Mouse (Mus musculus): Measurements from ENCODE around the gene Kctd21. TPM values are rescaled to one million over a fixed set of nuclear protein-coding genes. Genes with fewer than 3 reads are reported as not detected.

The Kctd21 gene
- polyA plus RNA-seq, 1 experiment, result 3.0 TPM

- H3K27me3 ChIP-seq (ENCODE audit: control insufficient read depth, insufficient read depth, low read length, poor library complexity, severe bottlenecking), result no peaks in the 10 kb centered on the region
- no peaks in the 10 kb centered on the region for H3K36me3 ChIP-seq (ENCODE audit: control insufficient read depth, insufficient read depth, low read length, poor library complexity, severe bottlenecking)
- H3K4me1 ChIP-seq (ENCODE audit: control insufficient read depth, insufficient read depth, low read length), result no peaks in the 10 kb centered on the region
- no peak overlapping the region for H3K4me3 ChIP-seq (ENCODE audit: low read depth, low read length)
- no peak overlapping the region for H3K9ac ChIP-seq (ENCODE audit: low read depth, poor library complexity, severe bottlenecking)
- no peak overlapping the region for H3K27ac ChIP-seq (ENCODE audit: insufficient read depth, low read length)
- no peaks in the 10 kb centered on the region for H3K9me3 ChIP-seq (replicated peaks; ENCODE audit: control insufficient read depth, insufficient read depth, low read length, poor library complexity, severe bottlenecking)
- TF ChIP-seq CTCF (IDR thresholded peaks at IDR 0.05; ENCODE audit: low read depth, low read length), result no peak
- TF ChIP-seq POLR2A (IDR thresholded peaks at IDR 0.05; ENCODE audit: insufficient read depth, low read length), result no peak
- no peak for TF ChIP-seq EP300 (IDR thresholded peaks at IDR 0.05; ENCODE audit: insufficient read depth, low read depth, low read length)
Measured at GRCm38 (mm10) chr7:97312856-97313255, 19.3 kb upstream of the Kctd21 start.

DNA sequence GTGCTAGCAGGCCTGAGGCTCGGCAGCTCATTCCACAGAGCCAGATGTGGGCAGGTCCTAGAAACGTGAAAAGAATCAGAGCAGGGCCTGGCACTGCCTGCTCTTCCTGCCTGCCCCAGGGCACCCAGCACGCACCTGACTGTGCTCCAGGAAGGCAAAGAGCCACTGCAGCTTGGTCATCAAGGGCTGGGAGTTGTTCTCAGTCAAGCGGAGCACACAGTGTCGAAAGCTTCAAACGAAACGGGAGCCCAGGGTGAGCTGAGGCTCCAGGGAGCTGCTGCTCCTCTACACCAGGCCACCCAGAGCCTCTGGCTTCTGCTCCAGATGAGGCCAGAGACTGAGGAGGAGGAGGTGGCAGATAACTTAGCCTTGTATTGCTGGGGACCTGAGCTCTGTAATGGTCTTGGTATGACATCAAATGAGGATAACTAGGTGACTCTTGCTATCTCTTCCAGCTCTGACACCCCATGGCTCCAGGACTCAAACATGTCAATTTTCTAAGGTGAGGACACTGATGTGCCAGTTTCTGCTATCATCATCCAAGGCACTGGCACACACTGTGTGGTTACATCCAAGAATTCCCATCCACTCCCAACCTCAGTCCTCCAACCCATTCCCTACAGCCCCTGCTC is 18.6 kb upstream of the Kctd21 start:
- Histone ChIP-seq H3K9ac (ENCODE audit: low read depth, poor library complexity, severe bottlenecking) (no peak overlapping the region), H3K4me3 (ENCODE audit: low read depth, low read length) (no peak overlapping the region), H3K9me3 (replicated peaks; ENCODE audit: control insufficient read depth, insufficient read depth, low read length, poor library complexity, severe bottlenecking) (no peaks in the 10 kb centered on the region), H3K27ac (ENCODE audit: insufficient read depth, low read length) (no peak overlapping the region), H3K27me3 (ENCODE audit: control insufficient read depth, insufficient read depth, low read length, poor library complexity, severe bottlenecking) (no peaks in the 10 kb centered on the region), H3K36me3 (ENCODE audit: control insufficient read depth, insufficient read depth, low read length, poor library complexity, severe bottlenecking) (no peaks in the 10 kb centered on the region), H3K4me1 (ENCODE audit: control insufficient read depth, insufficient read depth, low read length) (no peaks in the 10 kb centered on the region)
- TF ChIP-seq POLR2A (IDR thresholded peaks at IDR 0.05; ENCODE audit: insufficient read depth, low read length) (no peak), CTCF (IDR thresholded peaks at IDR 0.05; ENCODE audit: low read depth, low read length) (no peak), EP300 (IDR thresholded peaks at IDR 0.05; ENCODE audit: insufficient read depth, low read depth, low read length) (no peak)

DNA sequence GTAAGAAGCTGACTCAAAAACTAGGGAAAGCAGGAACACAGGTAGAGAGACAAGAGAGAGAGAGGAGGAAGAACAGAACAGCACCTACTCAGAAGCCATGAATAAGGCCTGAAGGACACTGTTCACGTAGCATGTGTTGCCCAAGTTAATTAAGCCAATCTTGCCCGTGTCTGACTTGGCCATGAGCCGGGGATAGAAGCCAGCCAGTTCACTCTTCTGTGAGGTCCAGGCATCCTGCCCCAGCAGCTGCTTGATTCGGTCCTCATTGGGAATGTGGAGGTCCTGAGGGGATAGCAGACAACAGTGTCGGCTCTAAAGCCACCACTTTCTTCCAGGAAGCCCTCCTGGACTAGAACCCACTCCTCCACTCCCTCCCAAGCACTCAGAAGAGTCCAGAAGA is 17.5 kb upstream of the Kctd21 start:
- no peaks in the 10 kb centered on the region for H3K27me3 ChIP-seq (ENCODE audit: control insufficient read depth, insufficient read depth, low read length, poor library complexity, severe bottlenecking)
- no peak for TF ChIP-seq CTCF (IDR thresholded peaks at IDR 0.05; ENCODE audit: low read depth, low read length)
- no peak for TF ChIP-seq EP300 (IDR thresholded peaks at IDR 0.05; ENCODE audit: insufficient read depth, low read depth, low read length)
- TF ChIP-seq POLR2A (IDR thresholded peaks at IDR 0.05; ENCODE audit: insufficient read depth, low read length), result no peak
- no peaks in the 10 kb centered on the region for H3K4me1 ChIP-seq (ENCODE audit: control insufficient read depth, insufficient read depth, low read length)
- H3K9ac ChIP-seq (ENCODE audit: low read depth, poor library complexity, severe bottlenecking), result no peak overlapping the region
- H3K9me3 ChIP-seq (replicated peaks; ENCODE audit: control insufficient read depth, insufficient read depth, low read length, poor library complexity, severe bottlenecking), result no peaks in the 10 kb centered on the region
- no peak overlapping the region for H3K27ac ChIP-seq (ENCODE audit: insufficient read depth, low read length)
- H3K36me3 ChIP-seq (ENCODE audit: control insufficient read depth, insufficient read depth, low read length, poor library complexity, severe bottlenecking), result no peaks in the 10 kb centered on the region
- no peak overlapping the region for H3K4me3 ChIP-seq (ENCODE audit: low read depth, low read length)

DNA sequence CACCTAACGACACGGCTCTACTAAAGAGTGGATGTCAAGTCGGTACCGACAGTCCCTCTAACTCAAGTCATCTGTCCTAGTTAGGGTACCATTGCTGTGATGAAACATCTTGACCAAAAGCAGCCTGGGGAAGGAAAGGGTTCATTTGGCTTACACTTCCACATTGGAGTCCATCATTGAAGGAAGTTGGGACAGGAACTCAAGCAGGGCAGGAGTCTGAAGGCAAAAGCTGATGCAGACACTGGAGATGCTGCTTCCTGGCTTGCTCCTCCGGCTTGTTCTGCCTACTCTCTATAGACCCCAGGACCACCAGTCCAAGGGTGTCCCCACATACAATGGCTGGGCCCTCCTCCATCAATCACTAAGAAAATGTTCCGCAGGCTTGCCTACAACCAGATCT is 16.5 kb upstream of the Kctd21 start:
- Histone ChIP-seq H3K27ac (ENCODE audit: insufficient read depth, low read length) (no peak overlapping the region), H3K27me3 (ENCODE audit: control insufficient read depth, insufficient read depth, low read length, poor library complexity, severe bottlenecking) (no peaks in the 10 kb centered on the region), H3K9me3 (replicated peaks; ENCODE audit: control insufficient read depth, insufficient read depth, low read length, poor library complexity, severe bottlenecking) (no peaks in the 10 kb centered on the region), H3K4me3 (ENCODE audit: low read depth, low read length) (no peak overlapping the region), H3K4me1 (ENCODE audit: control insufficient read depth, insufficient read depth, low read length) (no peaks in the 10 kb centered on the region), H3K36me3 (ENCODE audit: control insufficient read depth, insufficient read depth, low read length, poor library complexity, severe bottlenecking) (no peaks in the 10 kb centered on the region), H3K9ac (ENCODE audit: low read depth, poor library complexity, severe bottlenecking) (no peak overlapping the region)
- TF ChIP-seq POLR2A (IDR thresholded peaks at IDR 0.05; ENCODE audit: insufficient read depth, low read length) (no peak), EP300 (IDR thresholded peaks at IDR 0.05; ENCODE audit: insufficient read depth, low read depth, low read length) (no peak), CTCF (IDR thresholded peaks at IDR 0.05; ENCODE audit: low read depth, low read length) (no peak)

DNA sequence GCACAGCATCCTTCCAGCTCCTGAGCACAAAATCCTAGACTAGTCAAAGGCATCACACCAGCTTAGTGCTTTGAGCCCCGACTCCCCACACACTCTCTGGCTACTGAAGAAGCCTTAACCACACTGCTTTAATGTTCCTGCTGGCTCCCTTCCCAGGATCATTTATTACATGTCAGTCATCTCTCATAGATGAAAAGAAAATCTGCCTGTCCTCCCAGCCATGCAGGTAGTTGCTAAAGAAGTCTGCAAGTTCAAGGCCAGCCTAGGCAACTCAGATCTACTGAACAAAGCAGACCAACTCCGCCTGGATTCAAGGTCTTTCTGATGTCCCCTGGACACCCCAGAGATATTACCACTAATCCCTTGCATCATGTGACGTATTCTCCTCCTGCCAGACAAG is 14.4 kb upstream of the Kctd21 start:
- no peaks in the 10 kb centered on the region for H3K36me3 ChIP-seq (ENCODE audit: control insufficient read depth, insufficient read depth, low read length, poor library complexity, severe bottlenecking)
- H3K27me3 ChIP-seq (ENCODE audit: control insufficient read depth, insufficient read depth, low read length, poor library complexity, severe bottlenecking), result no peaks in the 10 kb centered on the region
- H3K9me3 ChIP-seq (replicated peaks; ENCODE audit: control insufficient read depth, insufficient read depth, low read length, poor library complexity, severe bottlenecking), result no peaks in the 10 kb centered on the region
- no peak for TF ChIP-seq CTCF (IDR thresholded peaks at IDR 0.05; ENCODE audit: low read depth, low read length)
- TF ChIP-seq POLR2A (IDR thresholded peaks at IDR 0.05; ENCODE audit: insufficient read depth, low read length), result no peak
- no peak for TF ChIP-seq EP300 (IDR thresholded peaks at IDR 0.05; ENCODE audit: insufficient read depth, low read depth, low read length)
- no peak overlapping the region for H3K27ac ChIP-seq (ENCODE audit: insufficient read depth, low read length)
- H3K4me3 ChIP-seq (ENCODE audit: low read depth, low read length), result no peak overlapping the region
- no peaks in the 10 kb centered on the region for H3K4me1 ChIP-seq (ENCODE audit: control insufficient read depth, insufficient read depth, low read length)
- no peak overlapping the region for H3K9ac ChIP-seq (ENCODE audit: low read depth, poor library complexity, severe bottlenecking)

DNA sequence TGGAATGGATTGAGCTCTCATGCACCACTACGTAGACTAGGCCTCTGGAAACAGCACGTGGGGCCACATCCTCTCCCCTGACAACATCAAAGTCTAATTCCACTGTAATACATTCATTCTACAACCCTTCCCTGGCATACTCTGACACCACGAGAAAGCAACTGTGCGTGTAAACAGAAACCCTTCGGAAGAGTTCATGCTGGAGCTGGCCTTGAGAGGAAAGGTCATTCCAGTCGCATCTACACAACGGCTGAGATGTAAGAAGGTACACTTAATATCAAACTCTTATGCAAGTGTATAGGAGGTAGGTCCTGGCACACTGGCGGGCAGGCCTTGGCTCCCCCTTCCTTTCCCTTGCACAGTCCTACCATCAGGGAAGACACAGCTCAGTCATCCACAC is 7.8 kb upstream of the Kctd21 start:
- H3K9me3 ChIP-seq (replicated peaks; ENCODE audit: control insufficient read depth, insufficient read depth, low read length, poor library complexity, severe bottlenecking), result no peaks in the 10 kb centered on the region
- H3K36me3 ChIP-seq (ENCODE audit: control insufficient read depth, insufficient read depth, low read length, poor library complexity, severe bottlenecking), result no peaks in the 10 kb centered on the region
- H3K4me1 ChIP-seq (ENCODE audit: control insufficient read depth, insufficient read depth, low read length), result no peaks in the 10 kb centered on the region
- H3K9ac ChIP-seq (ENCODE audit: low read depth, poor library complexity, severe bottlenecking), result no peak overlapping the region
- H3K4me3 ChIP-seq (ENCODE audit: low read depth, low read length), result no peak overlapping the region
- no peaks in the 10 kb centered on the region for H3K27me3 ChIP-seq (ENCODE audit: control insufficient read depth, insufficient read depth, low read length, poor library complexity, severe bottlenecking)
- H3K27ac ChIP-seq (ENCODE audit: insufficient read depth, low read length), result no peak overlapping the region
- TF ChIP-seq CTCF (IDR thresholded peaks at IDR 0.05; ENCODE audit: low read depth, low read length) (no peak), POLR2A (IDR thresholded peaks at IDR 0.05; ENCODE audit: insufficient read depth, low read length) (no peak), EP300 (IDR thresholded peaks at IDR 0.05; ENCODE audit: insufficient read depth, low read depth, low read length) (no peak)
